Mouse (Mus musculus) bone marrow, adult 2 months (tissue): Measurements from ENCODE around the gene Tecpr1.

ENCODE experiments used
- CTCF ChIP-seq: fragments of 200-500 bp; IDR thresholded peaks from 2 replicates; pipeline ENCODE4 v1.5.1; 2011; ENCODE audit warnings: low read length, control low read depth; ENCODE audit not compliant: control insufficient read depth, insufficient read depth
- POLR2A ChIP-seq: fragments of 200-500 bp; IDR thresholded peaks from 2 replicates; pipeline ENCODE4 v1.6.1; 2011; ENCODE audit warnings: low read depth, mild to moderate bottlenecking, control low read depth, low read length, borderline replicate concordance; ENCODE audit not compliant: control insufficient read depth

DNA sequence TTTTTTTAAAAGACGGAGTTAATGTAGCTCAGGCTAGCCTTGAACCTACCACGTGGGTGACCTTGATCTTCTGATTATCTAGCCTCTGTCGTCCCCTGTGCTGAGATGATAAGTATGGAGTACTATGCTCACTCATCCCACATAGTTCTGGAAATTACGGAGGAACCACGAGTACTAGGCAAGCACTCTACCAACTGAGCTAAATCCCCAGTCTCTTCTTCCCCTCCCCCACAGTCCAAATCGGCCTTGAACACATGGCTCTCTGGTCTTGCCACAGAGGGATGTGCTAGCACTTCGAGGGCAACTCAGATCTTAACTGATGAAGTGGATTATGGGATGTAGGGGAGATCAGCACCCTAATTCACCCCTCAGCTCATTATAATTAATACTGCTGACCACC, 5.4 kb downstream of the Tecpr1 start:
- no peak for TF ChIP-seq POLR2A
- no peak for TF ChIP-seq CTCF
